14 mouse cellular contexts compared by ENCODE assay signal in genomic region chr2:58956351-58956750, GRCm38 (mm10).
"Had no signal": no experiment of that assay in that cellular context is flagged by ENCODE, and none has a peak within 500 bp of the region (broad histone marks: within the 10 kb centered on the region; RNA-seq: fewer than 3 reads in every experiment).

No protein-coding gene starts in this region.

- H3K4me1 ChIP-seq: neural tube, embryonic 15.5 days; stomach, embryonic 15.5 days had no signal

- DNase-seq: right cerebral cortex, adult 18-20 months; right cerebral cortex, postnatal 14 days; right cerebral cortex, postnatal 25 days; right cerebral cortex, postnatal 4 days; spleen, adult 18-20 months; thymus, adult 18-20 months; thymus, adult 2 months; thymus, postnatal 14 days; thymus, postnatal 25 days; thymus, postnatal 36 days; thymus, postnatal 4 days had no signal

- H3K27me3 ChIP-seq: neural tube, embryonic 15.5 days; stomach, embryonic 15.5 days had no signal

- H3K4me3 ChIP-seq: neural tube, embryonic 15.5 days; stomach, embryonic 15.5 days had no signal

- H3K27ac ChIP-seq: neural tube, embryonic 15.5 days; stomach, embryonic 15.5 days; stomach, postnatal 0 days had no signal

- H3K9ac ChIP-seq: neural tube, embryonic 15.5 days; stomach, embryonic 15.5 days had no signal

- H3K36me3 ChIP-seq: neural tube, embryonic 15.5 days; stomach, embryonic 15.5 days had no signal

- H3K4me2 ChIP-seq: neural tube, embryonic 15.5 days; stomach, embryonic 15.5 days had no signal

- H3K9me3 ChIP-seq: neural tube, embryonic 15.5 days; stomach, embryonic 15.5 days had no signal
